Mouse (Mus musculus): Measurements from ENCODE around the gene Mink1. TPM values are rescaled to one million over a fixed set of nuclear protein-coding genes. Genes with fewer than 3 reads are reported as not detected.

The Mink1 gene
- polyA plus RNA-seq, 1 experiment from 2014 or later, result 8.1 TPM

DNA sequence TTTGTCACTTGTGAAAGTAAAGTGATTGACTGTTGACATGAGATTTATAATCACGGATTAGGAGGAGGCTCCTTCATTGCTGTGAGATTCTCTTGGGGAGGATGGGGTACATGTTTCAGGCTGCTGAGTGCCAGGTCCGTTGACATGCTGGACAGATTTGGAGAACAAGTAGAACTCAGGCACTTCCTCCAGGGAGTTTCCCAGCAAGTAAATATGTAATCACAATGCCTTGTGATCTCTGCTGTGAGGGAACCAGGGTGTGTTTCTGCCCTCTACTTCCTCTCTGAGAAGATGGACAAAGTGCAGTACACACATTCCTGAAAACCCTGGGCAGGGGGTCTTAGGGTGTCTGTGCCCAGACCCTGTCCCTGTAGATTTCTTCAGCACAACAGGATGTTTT, 33.0 kb downstream of the Mink1 start:
- 0 out of 2 replicates have a peak, but pooled peaks cover 3% of the 10 kb centered on the region for H3K4me1 ChIP-seq (replicated peaks)
- H3K9ac ChIP-seq, result no peak overlapping the region
- ATAC-seq (replicated peaks; ENCODE audit: insufficient number of reproducible peaks, insufficient read depth, low FRiP score, low read depth), result no peak
- H3K27ac ChIP-seq, result peak overlapping the region; percentile 28; the same call in 1 of the 2 replicates
- no peak overlapping the region for H3K4me3 ChIP-seq
- WGBS, result 56% methylated on average over 2 of the region's 2 CpGs
- peaks cover 16% of the 10 kb centered on the region for H3K36me3 ChIP-seq
- H3K9me3 ChIP-seq (replicated peaks), result no peaks in the 10 kb centered on the region
- no peak overlapping the region for H3K4me2 ChIP-seq
- H3K27me3 ChIP-seq, result no peaks in the 10 kb centered on the region

DNA sequence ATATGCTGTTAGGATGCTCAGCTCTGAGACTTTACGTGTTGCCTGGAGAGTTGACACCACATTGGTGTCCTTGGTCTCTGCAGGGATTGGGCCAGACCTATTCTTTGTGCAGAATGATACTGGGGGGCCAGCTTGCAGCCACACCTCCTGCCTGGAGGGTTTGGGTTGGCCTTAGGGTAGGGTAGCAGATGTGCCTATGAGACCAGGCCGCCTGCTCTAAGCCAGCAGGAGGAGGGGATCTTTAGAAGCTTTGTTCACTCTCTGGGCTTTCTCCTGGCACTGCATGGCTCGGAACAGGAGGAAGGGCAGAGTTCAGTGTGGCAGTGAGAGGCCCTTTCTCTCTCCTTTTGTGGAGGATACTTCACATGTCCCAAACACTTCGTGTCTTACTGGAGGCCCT, 33.4 kb downstream of the Mink1 start:
- no peak overlapping the region for H3K4me3 ChIP-seq
- WGBS, result 61% methylated on average over 4 of the region's 4 CpGs
- 0 out of 2 replicates have a peak, but pooled peaks cover 3% of the 10 kb centered on the region for H3K4me1 ChIP-seq (replicated peaks)
- no peak overlapping the region for H3K9ac ChIP-seq
- no peak overlapping the region for H3K4me2 ChIP-seq
- H3K27ac ChIP-seq, result peak overlapping the region; percentile 28; the same call in 1 of the 2 replicates
- ATAC-seq (replicated peaks; ENCODE audit: insufficient number of reproducible peaks, insufficient read depth, low FRiP score, low read depth), result no peak
- H3K9me3 ChIP-seq (replicated peaks), result no peaks in the 10 kb centered on the region
- peaks cover 16% of the 10 kb centered on the region for H3K36me3 ChIP-seq
- no peaks in the 10 kb centered on the region for H3K27me3 ChIP-seq

DNA sequence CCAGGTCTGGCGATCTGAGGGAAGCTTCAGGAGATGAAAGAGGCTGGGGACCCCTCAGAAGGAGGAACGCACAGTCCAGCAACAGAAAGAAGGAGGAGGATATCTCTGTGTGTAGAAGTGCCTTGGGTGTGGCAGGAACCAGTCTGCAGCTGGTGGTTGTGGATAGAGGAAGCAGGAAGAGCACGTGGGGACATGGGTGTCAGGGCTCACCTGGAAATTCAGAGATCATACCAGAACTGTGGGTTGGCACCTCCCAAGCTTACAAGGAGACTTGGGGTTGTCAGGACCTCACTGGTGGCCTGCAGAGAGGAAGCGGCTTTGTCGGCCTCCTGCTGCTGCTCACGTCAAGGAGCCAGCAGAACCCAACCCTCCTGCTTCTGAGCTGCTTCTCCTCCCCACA, 34.6 kb downstream of the Mink1 start:
- no peak overlapping the region for H3K9ac ChIP-seq
- WGBS, result 79% methylated on average over 6 of the region's 6 CpGs
- 0 out of 2 replicates have a peak, but pooled peaks cover 3% of the 10 kb centered on the region for H3K4me1 ChIP-seq (replicated peaks)
- no peak overlapping the region for H3K27ac ChIP-seq
- H3K4me2 ChIP-seq, result no peak overlapping the region
- no peaks in the 10 kb centered on the region for H3K9me3 ChIP-seq (replicated peaks)
- no peak overlapping the region for H3K4me3 ChIP-seq
- H3K27me3 ChIP-seq, result no peaks in the 10 kb centered on the region
- no peak for ATAC-seq (replicated peaks; ENCODE audit: insufficient number of reproducible peaks, insufficient read depth, low FRiP score, low read depth)
- H3K36me3 ChIP-seq, result peaks cover 26% of the 10 kb centered on the region

DNA sequence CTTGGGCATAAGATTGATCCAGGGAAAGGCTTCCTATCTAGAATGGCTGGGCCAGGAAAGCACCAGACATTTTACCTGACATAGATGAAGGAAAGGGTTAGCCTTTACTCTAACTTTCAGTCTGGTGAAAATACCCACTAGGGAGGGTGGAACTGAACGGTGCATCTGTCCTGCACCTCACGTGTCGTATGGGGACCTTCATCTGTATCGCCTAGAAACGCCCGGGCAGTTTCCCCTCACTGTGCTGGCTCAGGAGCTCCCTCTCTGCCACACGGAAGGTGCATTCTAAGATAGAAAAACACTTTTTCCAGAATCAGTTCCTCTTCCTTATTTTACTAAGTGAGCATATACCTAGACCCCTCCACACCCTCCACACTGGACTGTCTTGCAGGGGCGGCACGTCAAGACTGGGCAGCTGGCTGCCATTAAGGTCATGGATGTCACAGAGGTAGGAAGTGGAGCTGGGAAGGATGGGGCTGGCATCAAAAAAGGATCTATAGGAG, 35.8 kb downstream of the Mink1 start:
- no peaks in the 10 kb centered on the region for H3K27me3 ChIP-seq
- WGBS, result 85% methylated on average over 9 of the region's 9 CpGs
- H3K4me3 ChIP-seq, result no peak overlapping the region
- no peak for ATAC-seq (replicated peaks; ENCODE audit: insufficient number of reproducible peaks, insufficient read depth, low FRiP score, low read depth)
- no peak overlapping the region for H3K27ac ChIP-seq
- H3K9ac ChIP-seq, result no peak overlapping the region
- H3K4me2 ChIP-seq, result no peak overlapping the region
- H3K4me1 ChIP-seq (replicated peaks), result 0 out of 2 replicates have a peak, but pooled peaks cover 3% of the 10 kb centered on the region
- no peaks in the 10 kb centered on the region for H3K9me3 ChIP-seq (replicated peaks)
- H3K36me3 ChIP-seq, result peaks cover 35% of the 10 kb centered on the region

DNA sequence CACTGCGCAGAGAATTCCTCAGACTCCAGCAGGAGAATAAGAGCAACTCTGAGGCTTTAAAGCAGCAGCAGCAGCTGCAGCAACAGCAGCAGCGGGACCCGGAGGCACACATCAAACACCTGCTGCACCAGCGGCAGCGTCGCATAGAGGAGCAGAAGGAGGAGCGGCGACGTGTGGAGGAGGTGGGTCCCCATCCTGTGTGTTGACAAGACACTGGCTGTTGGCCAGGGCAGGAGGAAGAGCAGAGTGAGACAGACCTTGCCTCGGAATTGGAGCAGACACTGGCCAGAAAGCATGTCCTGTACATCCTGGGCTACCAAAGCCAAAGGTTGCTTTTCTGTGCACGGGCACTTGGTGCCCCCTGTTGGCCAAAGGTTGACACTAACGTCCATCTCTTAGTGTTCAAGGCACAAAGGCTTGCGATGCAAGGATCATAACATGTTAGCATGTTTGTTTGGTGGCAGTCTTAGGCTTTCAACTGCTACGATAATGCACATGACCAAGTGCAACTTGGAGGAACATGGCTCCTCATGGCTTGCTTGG, 42.4 kb downstream of the Mink1 start:
- no peak for ATAC-seq (replicated peaks; ENCODE audit: insufficient number of reproducible peaks, insufficient read depth, low FRiP score, low read depth)
- WGBS, result 48% methylated on average over 14 of the region's 14 CpGs
- H3K9me3 ChIP-seq (replicated peaks), result no peaks in the 10 kb centered on the region
- no peaks in the 10 kb centered on the region for H3K4me1 ChIP-seq (replicated peaks)
- no peaks in the 10 kb centered on the region for H3K27me3 ChIP-seq
- H3K9ac ChIP-seq, result no peak overlapping the region
- H3K4me3 ChIP-seq, result no peak overlapping the region
- H3K27ac ChIP-seq, result no peak overlapping the region
- H3K4me2 ChIP-seq, result no peak overlapping the region
- peaks cover 64% of the 10 kb centered on the region for H3K36me3 ChIP-seq

DNA sequence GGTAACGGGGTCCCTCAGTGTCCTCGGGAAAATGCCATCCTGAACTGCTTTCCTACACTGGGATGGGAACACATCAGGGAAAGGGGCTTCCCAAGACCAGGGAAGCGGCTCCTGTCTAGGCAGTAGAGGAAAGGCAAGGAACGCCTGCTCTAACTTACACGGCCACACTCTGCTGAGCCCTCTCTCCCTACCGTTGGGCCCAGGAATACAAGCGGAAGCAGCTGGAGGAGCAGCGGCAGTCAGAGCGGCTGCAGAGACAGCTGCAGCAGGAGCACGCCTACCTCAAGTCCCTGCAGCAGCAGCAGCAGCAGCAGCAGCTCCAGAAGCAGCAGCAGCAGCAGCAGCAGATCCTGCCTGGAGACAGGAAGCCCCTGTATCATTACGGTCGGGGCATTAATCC, 44.0 kb downstream of the Mink1 start:
- no peak overlapping the region for H3K27ac ChIP-seq
- H3K36me3 ChIP-seq, result peaks cover 72% of the 10 kb centered on the region
- ATAC-seq (replicated peaks; ENCODE audit: insufficient number of reproducible peaks, insufficient read depth, low FRiP score, low read depth), result no peak
- H3K4me2 ChIP-seq, result no peak overlapping the region
- no peak overlapping the region for H3K9ac ChIP-seq
- WGBS, result 74% methylated on average over 12 of the region's 12 CpGs
- H3K4me3 ChIP-seq, result no peak overlapping the region
- no peaks in the 10 kb centered on the region for H3K27me3 ChIP-seq
- no peaks in the 10 kb centered on the region for H3K9me3 ChIP-seq (replicated peaks)
- H3K4me1 ChIP-seq (replicated peaks), result no peaks in the 10 kb centered on the region

DNA sequence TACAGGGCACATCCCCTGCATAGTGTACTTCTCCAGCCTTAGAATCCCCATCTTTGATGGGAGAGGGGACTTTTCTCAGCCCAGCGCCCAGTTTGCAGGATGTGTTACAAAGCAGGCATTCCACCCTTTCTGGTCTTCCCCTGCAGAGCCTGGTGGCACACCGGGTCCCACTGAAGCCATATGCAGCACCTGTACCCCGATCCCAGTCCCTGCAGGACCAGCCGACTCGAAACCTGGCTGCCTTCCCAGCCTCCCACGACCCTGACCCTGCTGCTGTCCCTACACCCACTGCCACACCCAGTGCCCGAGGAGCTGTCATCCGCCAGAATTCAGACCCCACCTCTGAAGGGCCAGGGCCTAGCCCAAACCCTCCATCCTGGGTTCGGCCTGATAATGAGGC, 44.9 kb downstream of the Mink1 start:
- ATAC-seq (replicated peaks; ENCODE audit: insufficient number of reproducible peaks, insufficient read depth, low FRiP score, low read depth), result no peak
- no peak overlapping the region for H3K4me2 ChIP-seq
- H3K9me3 ChIP-seq (replicated peaks), result no peaks in the 10 kb centered on the region
- no peak overlapping the region for H3K27ac ChIP-seq
- H3K9ac ChIP-seq, result no peak overlapping the region
- peaks cover 76% of the 10 kb centered on the region for H3K36me3 ChIP-seq
- 91% methylated on average over 9 of the region's 9 CpGs for WGBS
- H3K4me1 ChIP-seq (replicated peaks), result no peaks in the 10 kb centered on the region
- no peaks in the 10 kb centered on the region for H3K27me3 ChIP-seq
- H3K4me3 ChIP-seq, result no peak overlapping the region

DNA sequence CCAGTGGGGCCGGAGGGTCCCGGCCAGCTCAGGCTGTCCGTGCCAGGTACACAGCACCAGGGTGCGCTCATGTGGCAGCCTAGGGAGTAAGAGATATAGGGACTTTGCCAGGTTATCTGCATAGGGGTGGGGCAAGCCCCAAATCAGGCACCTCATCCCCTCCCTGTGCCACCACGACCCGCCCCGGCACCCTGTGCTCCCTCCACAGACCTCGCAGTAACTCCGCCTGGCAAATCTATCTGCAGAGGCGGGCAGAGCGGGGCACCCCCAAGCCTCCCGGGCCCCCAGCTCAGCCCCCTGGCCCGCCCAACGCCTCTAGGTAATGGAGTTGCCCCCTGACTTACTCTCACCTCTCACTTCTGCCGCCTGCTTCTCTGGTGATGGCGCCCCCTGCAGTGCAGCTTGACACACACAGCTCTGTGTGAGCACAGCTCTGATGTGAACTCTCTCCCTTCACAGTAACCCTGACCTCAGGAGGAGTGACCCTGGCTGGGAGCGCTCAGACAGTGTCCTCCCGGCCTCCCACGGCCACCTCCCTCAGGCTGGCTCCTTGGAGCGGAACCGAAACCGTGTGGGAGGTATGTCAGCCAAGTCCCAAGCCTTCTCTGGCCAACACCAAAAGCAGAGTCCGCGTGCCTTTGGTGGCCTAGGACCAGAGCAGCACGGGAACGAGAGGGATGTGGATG, 45.8 kb downstream of the Mink1 start:
- WGBS, result 85% methylated on average over 26 of the region's 26 CpGs
- Histone ChIP-seq H3K27me3 (no peaks in the 10 kb centered on the region), H3K27ac (no peak overlapping the region), H3K9ac (no peak overlapping the region), H3K4me2 (no peak overlapping the region), H3K4me3 (no peak overlapping the region), H3K9me3 (replicated peaks) (no peaks in the 10 kb centered on the region), H3K4me1 (replicated peaks) (no peaks in the 10 kb centered on the region), H3K36me3 (peaks cover 75% of the 10 kb centered on the region)
- 0 out of 2 replicates have a peak, but pooled peaks have one; percentile 6 for ATAC-seq (replicated peaks; ENCODE audit: insufficient number of reproducible peaks, insufficient read depth, low FRiP score, low read depth)

DNA sequence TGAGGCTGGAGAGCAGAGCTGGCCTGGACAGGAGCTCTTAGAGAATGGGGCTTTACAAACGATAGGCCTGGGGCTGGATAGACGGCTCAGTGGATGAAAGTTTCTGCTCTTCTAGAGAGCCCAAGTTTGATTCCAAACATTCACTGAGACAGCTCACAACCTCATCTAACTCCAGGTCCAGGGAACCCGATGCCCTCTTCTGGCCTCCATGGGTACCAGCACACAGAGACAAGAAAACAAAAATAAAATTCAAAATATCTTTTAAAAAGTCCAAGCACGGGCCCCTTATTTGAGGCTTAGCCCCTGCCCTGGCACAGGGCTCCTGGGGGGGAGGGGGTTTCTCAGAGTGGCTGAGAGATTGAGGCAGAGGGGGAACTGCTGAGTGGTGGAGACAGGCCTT, 48.1 kb downstream of the Mink1 start:
- H3K36me3 ChIP-seq, result peaks cover 69% of the 10 kb centered on the region

DNA sequence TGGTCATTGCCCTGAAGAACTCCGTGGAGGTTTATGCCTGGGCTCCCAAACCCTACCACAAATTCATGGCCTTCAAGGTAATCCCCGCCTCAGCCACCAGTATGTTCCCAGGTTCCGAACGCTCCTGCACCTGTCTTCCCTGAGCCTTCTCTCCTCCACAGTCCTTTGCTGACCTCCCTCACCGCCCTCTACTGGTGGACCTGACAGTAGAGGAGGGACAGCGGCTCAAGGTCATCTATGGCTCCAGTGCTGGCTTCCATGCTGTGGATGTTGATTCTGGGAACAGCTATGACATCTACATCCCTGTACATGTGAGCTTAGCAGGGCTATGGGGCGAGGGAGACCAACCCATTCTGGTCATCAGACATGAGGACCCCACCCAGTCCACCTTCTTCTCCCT, 49.8 kb downstream of the Mink1 start:
- no peak for ATAC-seq (replicated peaks; ENCODE audit: insufficient number of reproducible peaks, insufficient read depth, low FRiP score, low read depth)
- Histone ChIP-seq H3K4me1 (replicated peaks) (peaks cover 16% of the 10 kb centered on the region), H3K4me3 (no peak overlapping the region), H3K36me3 (peaks cover 55% of the 10 kb centered on the region), H3K9me3 (replicated peaks) (no peaks in the 10 kb centered on the region), H3K27ac (no peak overlapping the region), H3K4me2 (no peak overlapping the region), H3K27me3 (peaks cover 6% of the 10 kb centered on the region), H3K9ac (no peak overlapping the region)
- 71% methylated on average over 7 of the region's 7 CpGs for WGBS

More for the DNA sequence above, 48.1 kb downstream of the Mink1 start:
- H3K27me3 ChIP-seq, result no peaks in the 10 kb centered on the region
- H3K4me2 ChIP-seq, result no peak overlapping the region
- WGBS, result 89% methylated on average over 4 of the region's 4 CpGs
- H3K27ac ChIP-seq, result no peak overlapping the region
- no peak overlapping the region for H3K4me3 ChIP-seq
- no peak overlapping the region for H3K9ac ChIP-seq
- no peaks in the 10 kb centered on the region for H3K9me3 ChIP-seq (replicated peaks)
- H3K4me1 ChIP-seq (replicated peaks), result peaks cover 15% of the 10 kb centered on the region
- no peak for ATAC-seq (replicated peaks; ENCODE audit: insufficient number of reproducible peaks, insufficient read depth, low FRiP score, low read depth)

DNA sequence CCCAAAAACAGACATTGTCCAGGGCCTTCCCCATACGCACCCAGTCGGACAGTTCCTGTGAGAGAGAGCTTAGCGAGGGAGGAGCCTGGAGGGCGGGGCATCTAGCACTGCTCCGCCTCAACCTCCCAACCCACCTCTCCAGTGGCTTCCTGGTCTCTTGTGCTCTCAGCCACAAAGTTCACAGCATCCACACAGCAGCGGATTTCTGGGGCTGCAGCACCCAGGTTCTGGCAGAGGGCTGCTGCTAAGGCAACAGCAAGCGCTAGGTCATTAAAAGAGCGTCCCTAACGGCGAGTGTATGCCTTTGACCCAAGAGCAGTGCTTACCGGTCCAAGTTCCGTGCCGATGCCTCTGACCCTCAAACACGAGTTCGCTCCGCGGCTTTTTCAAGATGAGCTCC, 52.4 kb downstream of the Mink1 start:
- peak; percentile 81 for ATAC-seq (replicated peaks; ENCODE audit: insufficient number of reproducible peaks, insufficient read depth, low FRiP score, low read depth)
- under 1% methylated on average over 17 of the region's 17 CpGs for WGBS
- Histone ChIP-seq H3K9ac (peak overlapping the region; percentile 54), H3K36me3 (peaks cover 30% of the 10 kb centered on the region), H3K4me1 (replicated peaks) (peaks cover 16% of the 10 kb centered on the region), H3K4me3 (peak overlapping the region; percentile 53), H3K9me3 (replicated peaks) (no peaks in the 10 kb centered on the region), H3K27ac (peak overlapping the region; percentile 71), H3K4me2 (peak overlapping the region; percentile 91), H3K27me3 (peaks cover 6% of the 10 kb centered on the region)
